Mouse (Mus musculus) G1E (cell line): ENCODE results near the gene Lck.

Experiments
- CTCF ChIP-seq: IDR thresholded peaks from 2 replicates; pipeline ENCODE4 v1.5.1; 2012; ENCODE audit warnings: low read depth, low read length, inconsistent platforms, mixed read lengths
- GATA1 ChIP-seq: IDR thresholded peaks from 2 replicates; pipeline ENCODE4 v1.6.1; 2012; ENCODE audit warnings: borderline replicate concordance, low read length, inconsistent platforms, mixed read lengths
- POLR2AphosphoS5 ChIP-seq: IDR thresholded peaks from 2 replicates; pipeline ENCODE4 v1.6.1; 2012; ENCODE audit warnings: low read depth, low read length, inconsistent platforms; ENCODE audit not compliant: insufficient replicate concordance

GRCm38 (mm10) chr4:129578466-129578865, 5.0 kb upstream of the Lck start, which contains the start of gene Fam167b:
- TF ChIP-seq CTCF (no peak), GATA1 (no peak), POLR2AphosphoS5 (no peak)
